ENCODE assay signal across 8 mouse cellular contexts in genomic region chr7:133010477-133010876, GRCm38 (mm10).
DNase-seq lines count a peak whose midpoint lies in the region; ATAC-seq and TF ChIP-seq lines count a peak whose summit lies in the region.

No protein-coding gene starts in this region.

- no peak for TF ChIP-seq CTCF in gastrocnemius, adult 2 months (IDR thresholded peaks at IDR 0.05)
- no peak for TF ChIP-seq CTCF in layer of hippocampus, adult 2 months (conservative IDR thresholded peaks at IDR 0.05)

- 83% methylated on average over 3 of the region's 3 CpGs for WGBS in forebrain, embryonic 13.5 days
- 88% methylated on average over 3 of the region's 3 CpGs for WGBS in neural tube, embryonic 14.5 days

- H3K36me3 ChIP-seq in forebrain, embryonic 13.5 days (ENCODE audit: poor library complexity, severe bottlenecking), result peaks cover 8% of the 10 kb centered on the region; the same call in 1 of the 2 replicates
- no peaks in the 10 kb centered on the region for H3K36me3 ChIP-seq in neural tube, embryonic 14.5 days (ENCODE audit: control insufficient read depth, insufficient read depth, low read length)

- H3K4me1 ChIP-seq in forebrain, embryonic 13.5 days, result peaks cover 85% of the 10 kb centered on the region
- peaks cover 53% of the 10 kb centered on the region for H3K4me1 ChIP-seq in neural tube, embryonic 14.5 days (ENCODE audit: control insufficient read depth, insufficient read depth, low read length)

- no peaks in the 10 kb centered on the region for H3K9me3 ChIP-seq in forebrain, embryonic 13.5 days (replicated peaks)
- no peaks in the 10 kb centered on the region for H3K9me3 ChIP-seq in neural tube, embryonic 14.5 days (ENCODE audit: control insufficient read depth, low read length)

- ATAC-seq in forebrain, embryonic 13.5 days, result no peak
- ATAC-seq in neural tube, embryonic 14.5 days (ENCODE audit: low read depth), result no peak
- no peak for ATAC-seq in megakaryocyte, adult 5-6 weeks (ENCODE audit: poor library complexity, severe bottlenecking)

- H3K27me3 ChIP-seq in forebrain, embryonic 13.5 days, result no peaks in the 10 kb centered on the region
- no peaks in the 10 kb centered on the region for H3K27me3 ChIP-seq in neural tube, embryonic 14.5 days (ENCODE audit: control insufficient read depth, insufficient read depth, low read length)

- no peak for DNase-seq in gastrocnemius, adult 2 months
- no peak for DNase-seq in gastrocnemius, postnatal 14 days
- no peak for DNase-seq in layer of hippocampus, adult 2 months (ENCODE audit: low spot score in 2 of 2)
- DNase-seq in layer of hippocampus, adult 9-10 months (ENCODE audit: low spot score), result no peak
- no peak for DNase-seq in yolk sac, embryonic 10.5 days (ENCODE audit: low spot score)

- H3K4me2 ChIP-seq in forebrain, embryonic 13.5 days, result no peak overlapping the region
- no peak overlapping the region; the same call in 1 of the 2 replicates for H3K4me2 ChIP-seq in neural tube, embryonic 14.5 days (ENCODE audit: low read depth, low read length)

- H3K27ac ChIP-seq in gastrocnemius, adult 2 months, result peak overlapping the region; percentile 20
- peak overlapping the region; percentile 91 for H3K27ac ChIP-seq in layer of hippocampus, adult 2 months
- H3K27ac ChIP-seq in forebrain, embryonic 13.5 days, result peak overlapping the region; percentile 86
- H3K27ac ChIP-seq in neural tube, embryonic 14.5 days (ENCODE audit: low read depth, low read length), result peak overlapping the region; percentile 87

- H3K4me3 ChIP-seq in gastrocnemius, adult 2 months, result no peak overlapping the region
- H3K4me3 ChIP-seq in layer of hippocampus, adult 2 months, result no peak overlapping the region
- H3K4me3 ChIP-seq in forebrain, embryonic 13.5 days, result no peak overlapping the region
- no peak overlapping the region for H3K4me3 ChIP-seq in neural tube, embryonic 14.5 days (ENCODE audit: low read depth, low read length)

- H3K9ac ChIP-seq in forebrain, embryonic 13.5 days, result no peak overlapping the region
- H3K9ac ChIP-seq in neural tube, embryonic 14.5 days (replicated peaks; ENCODE audit: low read depth, low read length), result no peak overlapping the region

- intact Hi-C loops in gastrocnemius, adult 2 months (cut with DNase I), result no loop called here
- intact Hi-C loops in gastrocnemius, postnatal 14 days (cut with DNase I; ENCODE audit: low total_unique reads), result no loop called here

Comparison
In these comparisons a context has a peak if more than half of its experiments do, and no peak if none do; other contexts are left out.
1. H3K27ac ChIP-seq: peak in every context shown above with its lines; median percentile 91 in layer of hippocampus, adult 2 months; 87 in neural tube, embryonic 14.5 days; 86 in forebrain, embryonic 13.5 days; 20 in gastrocnemius, adult 2 months.